Mouse (Mus musculus) MEL (cell line): ENCODE measurements around the gene Commd8. TPM values are rescaled to one million over a fixed set of nuclear protein-coding genes. Genes with fewer than 3 reads are reported as not detected.

Experiments used
- DNase-seq: peaks from one replicate; pipeline ENCODE4 v3.0.0; 2011; ENCODE audit warnings: low read depth, low spot score
- H3K27ac ChIP-seq: 2 replicates; pipeline ENCODE4 v1.5.1; 2012; ENCODE audit warnings: low read depth, mild to moderate bottlenecking, control low read depth, low read length, moderate library complexity; ENCODE audit not compliant: control insufficient read depth
- H3K27me3 ChIP-seq, 2 experiments: fragments of 150-350 bp in 1 of 2; sonication (generic) in 1 of 2; 2 replicates each; pipeline ENCODE4 v1.6.1; 2012; ENCODE audit warnings: low read length in 2 of 2, mild to moderate bottlenecking in 2 of 2, improper control_type of control experiment in 1 of 2, moderate library complexity in 1 of 2; ENCODE audit not compliant: insufficient read depth in 2 of 2, control insufficient read depth in 1 of 2
- H3K36me3 ChIP-seq, 2 experiments: 2 replicates each; pipeline ENCODE4 v1.6.1; 2012 to 2014; ENCODE audit warnings: low read length in 2 of 2, improper control_type of control experiment in 1 of 2, inconsistent platforms in 1 of 2, mild to moderate bottlenecking in 1 of 2; ENCODE audit not compliant: insufficient read depth in 2 of 2, control insufficient read depth in 1 of 2
- H3K4me1 ChIP-seq, 2 experiments: fragments of 150-350 bp in 1 of 2; sonication (generic) in 1 of 2; 2 replicates each; pipeline ENCODE4 v1.6.1; 2012; ENCODE audit warnings: low read length in 2 of 2, improper control_type of control experiment in 1 of 2, mild to moderate bottlenecking in 1 of 2; ENCODE audit not compliant: insufficient read depth in 2 of 2, control insufficient read depth in 1 of 2
- H3K4me3 ChIP-seq, 2 experiments: fragments of 150-350 bp in 1 of 2; sonication (generic) in 1 of 2; 2 replicates each; pipeline ENCODE4 v1.5.1; 2012; ENCODE audit warnings: low read depth in 2 of 2, low read length in 2 of 2, mild to moderate bottlenecking in 2 of 2, moderate library complexity in 2 of 2, control low read depth in 1 of 2, improper control_type of control experiment in 1 of 2; ENCODE audit not compliant: control insufficient read depth in 1 of 2, insufficient read depth in 1 of 2
- H3K79me2 ChIP-seq: 2 replicates; pipeline ENCODE4 v1.6.1; 2012; ENCODE audit warnings: mild to moderate bottlenecking, low read length, moderate library complexity; ENCODE audit not compliant: control insufficient read depth, poor library complexity, insufficient read depth
- H3K9ac ChIP-seq: 2 replicates; pipeline ENCODE4 v1.6.1; 2012; ENCODE audit warnings: low read depth, mild to moderate bottlenecking, control low read depth, low read length, moderate library complexity; ENCODE audit not compliant: control insufficient read depth, poor library complexity, severe bottlenecking
- H3K9me3 ChIP-seq: fragments of 150-350 bp; sonication (generic); replicated peaks from 2 replicates; pipeline ENCODE4 v1.6.1; 2012; ENCODE audit warnings: mild to moderate bottlenecking, low read length, improper control_type of control experiment, moderate library complexity; ENCODE audit not compliant: insufficient read depth
- BHLHE40 ChIP-seq: IDR thresholded peaks from 2 replicates; pipeline ENCODE4 v1.6.1; 2012; ENCODE audit warnings: low read depth, mild to moderate bottlenecking, inconsistent platforms, low read length, improper control_type of control experiment, borderline replicate concordance
- CHD2 ChIP-seq: IDR thresholded peaks from 2 replicates; pipeline ENCODE4 v1.6.1; 2011; ENCODE audit warnings: low read length, improper control_type of control experiment
- CTCF ChIP-seq, 3 experiments: IDR thresholded peaks in 2 of 3; conservative IDR thresholded peaks in 1 of 3; 2 replicates each; pipeline ENCODE4 v1.5.1; 2011 to 2012; ENCODE audit warnings: low read length in 3 of 3, low read depth in 2 of 3, mild to moderate bottlenecking in 2 of 3, improper control_type of control experiment in 1 of 3, inconsistent platforms in 1 of 3, mixed read lengths in 1 of 3, moderate library complexity in 1 of 3; ENCODE audit not compliant: control insufficient read depth in 1 of 3, insufficient read depth in 1 of 3, poor library complexity in 1 of 3, severe bottlenecking in 1 of 3
- EP300 ChIP-seq, 2 experiments: IDR thresholded peaks; 2 replicates each; pipeline ENCODE4 v1.6.1; 2011; ENCODE audit warnings: improper control_type of control experiment in 2 of 2, low read length in 2 of 2, low read depth in 1 of 2, mild to moderate bottlenecking in 1 of 2
- GATA1 ChIP-seq: IDR thresholded peaks from 2 replicates; pipeline ENCODE4 v1.6.1; 2011; ENCODE audit warnings: low read depth, low read length, improper control_type of control experiment
- MAZ ChIP-seq: IDR thresholded peaks from 2 replicates; pipeline ENCODE4 v1.6.1; 2012; ENCODE audit warnings: low read depth, mild to moderate bottlenecking, inconsistent platforms, low read length, improper control_type of control experiment
- MEF2A ChIP-seq: IDR thresholded peaks from 2 replicates; pipeline ENCODE4 v1.6.1; 2014; ENCODE audit warnings: low read depth, mild to moderate bottlenecking, inconsistent platforms, low read length, improper control_type of control experiment; ENCODE audit not compliant: poor library complexity, insufficient replicate concordance, severe bottlenecking; ENCODE audit errors: extremely low read depth
- MXI1 ChIP-seq: IDR thresholded peaks from 2 replicates; pipeline ENCODE4 v1.6.1; 2011; ENCODE audit warnings: mild to moderate bottlenecking, low read depth, low read length, improper control_type of control experiment
- MYB ChIP-seq: IDR thresholded peaks from 2 replicates; pipeline ENCODE4 v1.6.1; 2011; ENCODE audit warnings: mild to moderate bottlenecking, low read depth, low read length, improper control_type of control experiment
- NRF1 ChIP-seq: IDR thresholded peaks from 2 replicates; pipeline ENCODE4 v1.6.1; 2014; ENCODE audit warnings: low read depth, mild to moderate bottlenecking, inconsistent platforms, low read length, improper control_type of control experiment, moderate library complexity; ENCODE audit not compliant: poor library complexity, insufficient read depth, severe bottlenecking
- POLR2AphosphoS5 ChIP-seq: IDR thresholded peaks from 2 replicates; pipeline ENCODE4 v1.6.1; 2012; ENCODE audit warnings: low read depth, borderline replicate concordance, mild to moderate bottlenecking, inconsistent platforms, low read length, moderate library complexity, mixed read lengths
- SIN3A ChIP-seq: IDR thresholded peaks from 2 replicates; pipeline ENCODE4 v1.6.1; 2012; ENCODE audit warnings: low read length, improper control_type of control experiment, inconsistent platforms
- TBP ChIP-seq: IDR thresholded peaks from 2 replicates; pipeline ENCODE4 v1.8.0; 2011; ENCODE audit warnings: low read depth, low read length, improper control_type of control experiment
- UBTF ChIP-seq: IDR thresholded peaks from 2 replicates; pipeline ENCODE4 v1.6.1; 2012; ENCODE audit warnings: low read depth, mild to moderate bottlenecking, inconsistent platforms, low read length, improper control_type of control experiment, moderate library complexity, borderline replicate concordance; ENCODE audit not compliant: insufficient read depth
- USF2 ChIP-seq, 2 experiments: IDR thresholded peaks; 2 replicates each; pipeline ENCODE4 v1.6.1; 2011 to 2012; ENCODE audit warnings: improper control_type of control experiment in 2 of 2, low read length in 2 of 2, borderline replicate concordance in 1 of 2, inconsistent platforms in 1 of 2, low read depth in 1 of 2, mild to moderate bottlenecking in 1 of 2; ENCODE audit not compliant: insufficient read depth in 1 of 2
- ZMIZ1 ChIP-seq: IDR thresholded peaks from 2 replicates; pipeline ENCODE4 v1.6.1; 2012; ENCODE audit warnings: low read depth, mild to moderate bottlenecking, inconsistent platforms, low read length, improper control_type of control experiment, moderate library complexity
- polyA plus RNA-seq, 2 experiments: library from polyadenylated mRNA; stranded (reverse) in 1 of 2; unstranded in 1 of 2; fragments of >175 nt in 1 of 2; fragments of >200 nt in 1 of 2; gene quantifications; 2 replicates each; pipeline versions ENCODE4 v1.2.1 to v1.2.4; 2012; ENCODE audit warnings: low replicate concordance in 2 of 2, low read depth in 1 of 2; ENCODE audit not compliant: insufficient read length in 2 of 2, insufficient read depth in 1 of 2, missing spikeins in 1 of 2
- total RNA-seq: library from RNA; depleted of rRNA; stranded (reverse); fragments of 300-350 nt; gene quantifications from 2 replicates; pipeline ENCODE4 v1.2.3, GENCODE M21; 2012

Gene Commd8
- total and polyA plus RNA-seq, 3 experiments: 33.5 to 45.6 TPM; not detected in 1

- DNase-seq: no peak
- no peaks in the 10 kb centered on the region for H3K9me3 ChIP-seq
- peaks cover 4% of the 10 kb centered on the region; the same call in 1 of the 2 replicates for H3K79me2 ChIP-seq
- no peak overlapping the region for H3K9ac ChIP-seq
- H3K4me1 ChIP-seq: peaks cover 5 to 6% of the 10 kb centered on the region in 2 experiments; a peak in 3 of 4 replicates
- H3K36me3 ChIP-seq: peaks cover 0 to 8% of the 10 kb centered on the region in 2 experiments; a peak in 2 of 4 replicates
- no peak overlapping the region for H3K4me3 ChIP-seq
- no peak overlapping the region for H3K27ac ChIP-seq
- no peak for TF ChIP-seq POLR2AphosphoS5
- TF ChIP-seq GATA1: no peak
- no peak for TF ChIP-seq MXI1
- TF ChIP-seq CHD2: no peak
- TF ChIP-seq SIN3A: no peak
- no peaks in the 10 kb centered on the region for H3K27me3 ChIP-seq
Measured at GRCm38 (mm10) chr5:72208515-72208914, 40.5 kb upstream of the Commd8 start.

- TF ChIP-seq NRF1: no peak
- TF ChIP-seq MEF2A: no peak
- no peak for TF ChIP-seq TBP
- no peak for TF ChIP-seq EP300 (IDR thresholded peaks at IDR 0.05; ENCODE audit: low read depth in 1 of 2, low read length in 2 of 2)
- no peak for TF ChIP-seq USF2 (IDR thresholded peaks at IDR 0.05; ENCODE audit: borderline replicate concordance in 1 of 2, insufficient read depth in 1 of 2, low read depth in 1 of 2, low read length in 2 of 2)
- TF ChIP-seq MYB: no peak
- TF ChIP-seq BHLHE40: no peak
- no peak for TF ChIP-seq MXI1
- TF ChIP-seq ZMIZ1: no peak
- TF ChIP-seq MAZ: no peak
- TF ChIP-seq SIN3A: no peak
- no peak for TF ChIP-seq CTCF (IDR thresholded peaks at IDR 0.05 in 2 of 3, conservative IDR thresholded peaks at IDR 0.05 in 1 of 3; ENCODE audit: control insufficient read depth in 1 of 3, insufficient read depth in 1 of 3, low read depth in 2 of 3, low read length in 3 of 3, poor library complexity in 1 of 3, severe bottlenecking in 1 of 3)
- TF ChIP-seq UBTF: no peak
- no peak for DNase-seq
- peaks cover 6 to 10% of the 10 kb centered on the region in 2 experiments for H3K4me1 ChIP-seq
Measured at GRCm38 (mm10) chr5:72205271-72205670, 37.3 kb upstream of the Commd8 start.

More at GRCm38 (mm10) chr5:72205271-72205670, 37.3 kb upstream of the Commd8 start:
- Histone ChIP-seq H3K79me2 (peaks cover 4% of the 10 kb centered on the region; the same call in 1 of the 2 replicates), H3K36me3 (peaks cover 0 to 13% of the 10 kb centered on the region in 2 experiments; a peak in 2 of 4 replicates), H3K9ac (no peak overlapping the region), H3K9me3 (no peaks in the 10 kb centered on the region), H3K4me3 (no peak overlapping the region), H3K27me3 (no peaks in the 10 kb centered on the region), H3K27ac (no peak overlapping the region)
